Mouse (Mus musculus) gastrocnemius, postnatal 4 days (tissue): ENCODE data around the gene Parp16. TPM values are rescaled to one million over a fixed set of nuclear protein-coding genes. Genes with fewer than 3 reads are reported as not detected.

ENCODE experiments used
- DNase-seq, 2 experiments: peaks; one replicate each; pipeline ENCODE4 v3.0.0; 2021 to 2022; ENCODE audit warnings: low spot score in 2 of 2, mixed read lengths in 2 of 2
- long read RNA-seq, 2 experiments: library from polyadenylated mRNA; stranded (forward); transcript quantifications; one replicate each; pipeline ENCODE4 v2.0.0; 2021
- total RNA-seq, 2 experiments: library from RNA; stranded (reverse); gene quantifications; 2 replicates each; pipeline ENCODE4 v1.2.3; 2021

Gene Parp16
- 1 to 10 TPM; 8.3 to 9.1 TPM for total RNA-seq
- long read RNA-seq, experiment 1, transcript Parp16-202 (6 exons, 2,518 nt) = major isoform, 7 of 9 reads
- long read RNA-seq, experiment 1, partial matches to known transcripts = 1 of 9 reads
- long read RNA-seq, experiment 1, other reads (novel, unspliced or antisense) = 1 of 9 reads
- long read RNA-seq, experiment 2, transcript Parp16-202 (6 exons, 2,518 nt) = major isoform, 7 of 12 reads
- long read RNA-seq, experiment 2, partial matches to known transcripts = 3 of 12 reads
- long read RNA-seq, experiment 2, other reads (novel, unspliced or antisense) = 2 of 12 reads

GRCm38 (mm10) chr9:65195053-65195452, at the start of gene Parp16:
Gene Parp16 (plus strand): TSS chr9:65195353.
- DNase-seq = no peak

GRCm38 (mm10) chr9:65146001-65146400, 49.2 kb upstream of the Parp16 start:
- DNase-seq = no peak

- DNase-seq = no peak
Observed at GRCm38 (mm10) chr9:65148507-65148906, 46.6 kb upstream of the Parp16 start.

- no peak for DNase-seq
Observed at GRCm38 (mm10) chr9:65152711-65153330, 42.3 kb upstream of the Parp16 start.

- no peak for DNase-seq
Observed at GRCm38 (mm10) chr9:65153331-65153711, 41.8 kb upstream of the Parp16 start.

GRCm38 (mm10) chr9:65154692-65155455, 40.3 kb upstream of the Parp16 start:
- DNase-seq = no peak

GRCm38 (mm10) chr9:65156604-65157003, 38.5 kb upstream of the Parp16 start:
- DNase-seq = no peak

- DNase-seq = no peak
Observed at GRCm38 (mm10) chr9:65157631-65158030, 37.5 kb upstream of the Parp16 start.

GRCm38 (mm10) chr9:65161188-65161587, 34.0 kb upstream of the Parp16 start:
- DNase-seq = no peak

- DNase-seq = no peak
Observed at GRCm38 (mm10) chr9:65161881-65162280, 33.3 kb upstream of the Parp16 start.

- no peak for DNase-seq
Observed at GRCm38 (mm10) chr9:65162711-65163639, 32.2 kb upstream of the Parp16 start.

- DNase-seq = no peak
Observed at GRCm38 (mm10) chr9:65164870-65165269, 30.3 kb upstream of the Parp16 start.

- no peak for DNase-seq
Observed at GRCm38 (mm10) chr9:65166386-65166785, 28.8 kb upstream of the Parp16 start.

GRCm38 (mm10) chr9:65168534-65168933, 26.6 kb upstream of the Parp16 start:
- no peak for DNase-seq

- no peak for DNase-seq
Observed at GRCm38 (mm10) chr9:65168952-65169351, 26.2 kb upstream of the Parp16 start.

GRCm38 (mm10) chr9:65172654-65173053, 22.5 kb upstream of the Parp16 start:
- no peak for DNase-seq

GRCm38 (mm10) chr9:65175234-65175938, 19.8 kb upstream of the Parp16 start:
- DNase-seq = no peak

GRCm38 (mm10) chr9:65175939-65176871, 18.9 kb upstream of the Parp16 start:
- no peak for DNase-seq

GRCm38 (mm10) chr9:65177497-65177896, 17.7 kb upstream of the Parp16 start:
- no peak for DNase-seq
